Mouse (Mus musculus): Measurements from ENCODE around the gene Fyn.

- TF ChIP-seq POLR2A (IDR thresholded peaks at IDR 0.05; ENCODE audit: extremely low read depth, insufficient read depth, low read length) (no peak), CTCF (IDR thresholded peaks at IDR 0.05; ENCODE audit: extremely low read depth, insufficient read depth, low read length) (no peak)
Measured at GRCm38 (mm10) chr10:39479361-39479760, 110.7 kb downstream of the Fyn start.

Measured in cortical plate, adult 2 months (tissue).